Mouse (Mus musculus) splenic B cell, adult 2 months (primary cell): ENCODE data around the gene Rnf224.

Source experiments
- DNase-seq: peaks from one replicate; pipeline ENCODE4 v3.0.0-alpha.2; 2011; ENCODE audit warnings: low read depth, low spot score
- H3K27me3 ChIP-seq: 2 replicates; pipeline ENCODE4 v1.6.1; 2012; ENCODE audit warnings: mild to moderate bottlenecking, low read length, moderate library complexity, mixed read lengths; ENCODE audit not compliant: control insufficient read depth, poor library complexity, insufficient read depth, severe bottlenecking
- H3K36me3 ChIP-seq: 2 replicates; pipeline ENCODE4 v1.6.1; 2012; ENCODE audit warnings: mild to moderate bottlenecking, low read length, moderate library complexity, mixed read lengths; ENCODE audit not compliant: control insufficient read depth, poor library complexity, insufficient read depth, severe bottlenecking

The Rnf224 gene

GRCm38 (mm10) chr2:25225811-25226379 is 10.7 kb downstream of the Rnf224 start:
- no peaks in the 10 kb centered on the region for H3K27me3 ChIP-seq
- no peak for DNase-seq
- H3K36me3 ChIP-seq, result no peaks in the 10 kb centered on the region

GRCm38 (mm10) chr2:25224766-25225752 is 11.5 kb downstream of the Rnf224 start:
- no peaks in the 10 kb centered on the region for H3K27me3 ChIP-seq
- peak; percentile 99 for DNase-seq

GRCm38 (mm10) chr2:25224492-25224765 is 12.2 kb downstream of the Rnf224 start, which contains the start of gene Tubb4b:
Tubb4b (minus strand) TSS chr2:25224702.
- DNase-seq, result no peak
- Histone ChIP-seq H3K36me3 (no peaks in the 10 kb centered on the region; the same call in 1 of the 2 replicates), H3K27me3 (no peaks in the 10 kb centered on the region)

More at GRCm38 (mm10) chr2:25224766-25225752, 11.5 kb downstream of the Rnf224 start:
- no peaks in the 10 kb centered on the region; the same call in 1 of the 2 replicates for H3K36me3 ChIP-seq

GRCm38 (mm10) chr2:25223681-25224491 is 12.7 kb downstream of the Rnf224 start:
- no peak for DNase-seq
- no peaks in the 10 kb centered on the region for H3K27me3 ChIP-seq
- no peaks in the 10 kb centered on the region; the same call in 1 of the 2 replicates for H3K36me3 ChIP-seq

- Histone ChIP-seq H3K27me3 (no peaks in the 10 kb centered on the region), H3K36me3 (no peaks in the 10 kb centered on the region; the same call in 1 of the 2 replicates)
- DNase-seq, result no peak
Measured at GRCm38 (mm10) chr2:25221331-25221772, 15.2 kb downstream of the Rnf224 start.

GRCm38 (mm10) chr2:25218445-25218844 is 18.1 kb downstream of the Rnf224 start, which contains the start of gene Fam166a:
Fam166a (plus strand) TSS chr2:25218745.
- Histone ChIP-seq H3K27me3 (no peaks in the 10 kb centered on the region), H3K36me3 (no peaks in the 10 kb centered on the region; the same call in 1 of the 2 replicates)
- no peak for DNase-seq

- Histone ChIP-seq H3K36me3 (no peaks in the 10 kb centered on the region; the same call in 1 of the 2 replicates), H3K27me3 (no peaks in the 10 kb centered on the region)
- DNase-seq, result no peak
Measured at GRCm38 (mm10) chr2:25217666-25218065, 18.9 kb downstream of the Rnf224 start.

GRCm38 (mm10) chr2:25214444-25214843 is 22.1 kb downstream of the Rnf224 start, which contains the start of gene Stpg3:
Stpg3 (minus strand) TSS chr2:25214637.
- no peaks in the 10 kb centered on the region for H3K36me3 ChIP-seq
- DNase-seq, result no peak
- no peaks in the 10 kb centered on the region for H3K27me3 ChIP-seq

GRCm38 (mm10) chr2:25213266-25213865 is 23.2 kb downstream of the Rnf224 start:
- H3K27me3 ChIP-seq, result no peaks in the 10 kb centered on the region
- DNase-seq, result no peak
- H3K36me3 ChIP-seq, result peaks cover 2% of the 10 kb centered on the region; the same call in 1 of the 2 replicates

GRCm38 (mm10) chr2:25211121-25211670 is 25.4 kb downstream of the Rnf224 start, which contains the start of gene Nelfb:
Nelfb (minus strand) TSS chr2:25211489.
- Histone ChIP-seq H3K27me3 (no peaks in the 10 kb centered on the region), H3K36me3 (peaks cover 5% of the 10 kb centered on the region; the same call in 1 of the 2 replicates)
- DNase-seq, result peak; percentile 92

GRCm38 (mm10) chr2:25210686-25211085 is 25.9 kb downstream of the Rnf224 start:
- H3K36me3 ChIP-seq, result peaks cover 5% of the 10 kb centered on the region; the same call in 1 of the 2 replicates
- DNase-seq, result no peak

GRCm38 (mm10) chr2:25207593-25207992 is 29.0 kb downstream of the Rnf224 start:
- no peak for DNase-seq
- no peaks in the 10 kb centered on the region for H3K27me3 ChIP-seq
- peaks cover 15% of the 10 kb centered on the region for H3K36me3 ChIP-seq

More at GRCm38 (mm10) chr2:25210686-25211085, 25.9 kb downstream of the Rnf224 start:
- H3K27me3 ChIP-seq, result no peaks in the 10 kb centered on the region

GRCm38 (mm10) chr2:25203631-25204214 is 32.9 kb downstream of the Rnf224 start:
- Histone ChIP-seq H3K36me3 (peaks cover 20% of the 10 kb centered on the region), H3K27me3 (no peaks in the 10 kb centered on the region)
- DNase-seq, result peak; percentile 26
